Mouse (Mus musculus) lung, embryonic 15.5 days (tissue): ENCODE measurements around the gene Rptor. TPM values are rescaled to one million over a fixed set of nuclear protein-coding genes. Genes with fewer than 3 reads are reported as not detected.

Experiments
- ATAC-seq: fragments of 200-750 bp; cut with Nextera tagmentation; 2 replicates; pipeline ENCODE4 v1.8.0; 2017; ENCODE audit warnings: moderate number of reproducible peaks, borderline replicate concordance; ENCODE audit not compliant: low FRiP score, low TSS enrichment; ENCODE audit errors: extremely low read depth
- H3K27ac ChIP-seq: fragments of 300-500 bp; sonication (generic); 2 replicates; pipeline ENCODE4 v1.5.1; 2015; ENCODE audit warnings: moderate library complexity, mild to moderate bottlenecking, inconsistent platforms
- H3K27me3 ChIP-seq: fragments of 300-500 bp; sonication (generic); 2 replicates; pipeline ENCODE4 v1.6.1; 2015; ENCODE audit warnings: inconsistent platforms
- H3K36me3 ChIP-seq: fragments of 300-500 bp; sonication (generic); 2 replicates; pipeline ENCODE4 v1.6.1; 2015; ENCODE audit warnings: inconsistent platforms
- H3K4me1 ChIP-seq: fragments of 300-500 bp; sonication (generic); 2 replicates; pipeline ENCODE4 v1.6.1; 2015; ENCODE audit warnings: inconsistent platforms
- H3K4me2 ChIP-seq: fragments of 300-500 bp; sonication (generic); 2 replicates; pipeline ENCODE4 v1.6.1; 2015; ENCODE audit warnings: inconsistent platforms, mild to moderate bottlenecking, moderate library complexity
- H3K4me3 ChIP-seq: fragments of 300-500 bp; sonication (generic); 2 replicates; pipeline ENCODE4 v1.5.1; 2015; ENCODE audit warnings: mild to moderate bottlenecking, inconsistent platforms
- H3K9ac ChIP-seq: fragments of 300-500 bp; sonication (generic); 2 replicates; pipeline ENCODE4 v1.6.1; 2015; ENCODE audit warnings: inconsistent platforms
- H3K9me3 ChIP-seq: fragments of 300-500 bp; sonication (generic); 2 replicates; pipeline ENCODE4 v1.6.1; 2016; ENCODE audit warnings: inconsistent platforms
- WGBS: fragments of 180-500 bp; shearing (Covaris S2); methylation state at CpG from one replicate; pipeline ENCODE4 v1.1.7; 2015; 5-methylcytosine and 5-hydroxymethylcytosine counted together
- polyA plus RNA-seq: library from polyadenylated mRNA; unstranded; fragments of >200 nt; fragmentation: Nextera tagmentation; extraction: Ambion mirVana; gene quantifications from 2 replicates; pipeline ENCODE4 v1.2.1, GENCODE M21; 2015

Gene Rptor
- polyA plus RNA-seq, 1 experiment from 2014 or later, result 9.7 TPM

DNA sequence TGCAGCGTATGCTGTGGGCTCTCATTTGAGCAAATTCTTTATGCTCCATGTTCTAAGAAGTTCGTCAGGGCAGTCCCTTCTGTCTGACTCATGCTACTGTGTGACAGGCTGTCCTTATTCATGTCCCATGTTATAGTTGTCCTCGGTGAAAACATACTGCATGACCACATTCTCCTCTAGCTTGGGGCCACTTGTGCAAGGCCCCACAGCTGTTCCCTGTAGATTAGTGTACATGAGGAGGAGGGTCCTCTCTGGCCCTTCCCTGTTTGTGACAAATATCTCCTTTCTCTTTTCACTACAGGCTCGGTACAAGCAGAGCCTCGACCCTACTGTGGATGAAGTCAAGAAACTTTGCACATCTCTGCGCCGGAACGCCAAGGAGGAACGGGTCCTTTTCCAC is 122.0 kb downstream of the Rptor start:
- Histone ChIP-seq H3K4me2 (no peak overlapping the region), H3K9me3 (no peaks in the 10 kb centered on the region), H3K36me3 (no peaks in the 10 kb centered on the region), H3K4me1 (peaks cover 15% of the 10 kb centered on the region), H3K27ac (no peak overlapping the region), H3K27me3 (no peaks in the 10 kb centered on the region), H3K4me3 (no peak overlapping the region), H3K9ac (no peak overlapping the region)
- WGBS, result 84% methylated on average over 9 of the region's 9 CpGs
- ATAC-seq, result no peak

DNA sequence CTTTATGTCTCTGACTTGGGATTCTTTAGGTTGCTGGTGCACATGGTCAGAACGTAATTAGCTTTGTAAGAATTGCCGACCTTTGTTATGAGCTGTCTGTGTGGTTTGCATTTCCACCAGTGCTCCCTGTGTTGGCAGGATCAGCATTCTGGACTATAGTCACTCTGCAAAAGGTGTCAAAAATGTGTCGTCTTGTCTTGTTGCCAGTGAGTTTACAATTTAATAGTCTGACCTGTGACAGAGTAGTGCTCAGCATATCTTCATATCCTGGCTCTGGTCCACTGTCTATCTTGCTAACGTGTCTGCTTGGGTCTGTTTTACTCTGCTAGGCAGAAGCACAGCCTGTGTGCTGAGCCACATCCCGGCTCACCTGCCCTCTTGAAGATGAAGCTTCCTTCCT is 128.7 kb downstream of the Rptor start:
- Histone ChIP-seq H3K27me3 (no peaks in the 10 kb centered on the region), H3K4me2 (no peak overlapping the region), H3K9ac (no peak overlapping the region), H3K36me3 (no peaks in the 10 kb centered on the region), H3K27ac (no peak overlapping the region), H3K4me1 (peaks cover 3% of the 10 kb centered on the region; the same call in 1 of the 2 replicates), H3K4me3 (no peak overlapping the region), H3K9me3 (no peaks in the 10 kb centered on the region)
- WGBS, result 45% methylated on average over 5 of the region's 5 CpGs
- no peak for ATAC-seq

DNA sequence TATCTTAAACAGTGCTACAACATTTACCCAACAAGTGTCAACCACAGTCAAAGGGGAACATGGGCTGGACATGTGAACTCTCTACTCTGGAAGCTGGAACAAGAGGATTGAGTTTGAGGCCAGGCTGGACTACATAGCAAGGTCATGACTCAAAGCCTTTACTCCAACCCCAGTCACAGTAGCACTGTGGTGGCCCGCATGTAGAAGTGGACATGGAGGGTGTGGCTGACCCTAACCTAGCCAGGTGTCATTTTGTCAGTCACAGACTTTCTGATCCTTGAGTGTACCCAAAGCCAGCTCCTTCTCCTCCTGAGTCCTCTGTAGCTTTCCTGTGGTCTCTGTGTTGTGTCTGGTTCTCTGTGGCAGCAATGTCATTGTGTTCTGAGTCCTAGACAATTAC is 129.7 kb downstream of the Rptor start:
- peaks cover 3% of the 10 kb centered on the region; the same call in 1 of the 2 replicates for H3K4me1 ChIP-seq
- H3K36me3 ChIP-seq, result no peaks in the 10 kb centered on the region
- ATAC-seq, result no peak
- no peaks in the 10 kb centered on the region for H3K27me3 ChIP-seq
- WGBS, result 61% methylated on average over 1 of the region's 1 CpGs
- H3K4me2 ChIP-seq, result no peak overlapping the region
- no peak overlapping the region for H3K27ac ChIP-seq
- no peak overlapping the region for H3K9ac ChIP-seq
- H3K9me3 ChIP-seq, result no peaks in the 10 kb centered on the region
- H3K4me3 ChIP-seq, result no peak overlapping the region

GRCm38 (mm10) chr11:119732961-119733656 is 130.4 kb downstream of the Rptor start:
- no peak overlapping the region for H3K4me3 ChIP-seq
- H3K4me1 ChIP-seq, result peaks cover 3% of the 10 kb centered on the region; the same call in 1 of the 2 replicates
- ATAC-seq, result no peak
- no peak overlapping the region for H3K27ac ChIP-seq
- 25% methylated on average over 4 of the region's 4 CpGs for WGBS
- H3K9ac ChIP-seq, result no peak overlapping the region
- no peaks in the 10 kb centered on the region for H3K9me3 ChIP-seq
- H3K4me2 ChIP-seq, result no peak overlapping the region
- no peaks in the 10 kb centered on the region for H3K27me3 ChIP-seq
- no peaks in the 10 kb centered on the region for H3K36me3 ChIP-seq

DNA sequence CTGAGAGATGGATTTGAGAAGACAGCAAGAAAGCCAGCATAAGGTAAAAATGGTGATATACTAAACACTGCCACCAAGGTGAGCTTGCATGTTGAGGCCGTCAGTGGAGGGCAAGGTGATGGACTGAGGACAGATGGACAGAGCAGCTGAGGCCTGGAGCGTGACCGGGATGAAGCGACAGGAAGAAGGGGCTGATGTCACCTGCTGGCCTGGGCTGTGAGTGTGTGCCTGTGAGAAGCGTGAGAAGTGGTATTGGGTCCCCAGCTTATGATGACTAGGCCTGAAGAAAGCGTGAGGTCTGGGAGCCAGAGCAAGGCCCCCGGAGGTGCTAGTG is 130.9 kb downstream of the Rptor start:
- H3K27ac ChIP-seq, result no peak overlapping the region
- H3K9me3 ChIP-seq, result no peaks in the 10 kb centered on the region
- H3K36me3 ChIP-seq, result no peaks in the 10 kb centered on the region
- 92% methylated on average over 7 of the region's 7 CpGs for WGBS
- no peak overlapping the region for H3K9ac ChIP-seq
- no peak overlapping the region for H3K4me3 ChIP-seq
- peaks cover 3% of the 10 kb centered on the region; the same call in 1 of the 2 replicates for H3K4me1 ChIP-seq
- H3K4me2 ChIP-seq, result no peak overlapping the region
- ATAC-seq, result no peak
- H3K27me3 ChIP-seq, result no peaks in the 10 kb centered on the region

DNA sequence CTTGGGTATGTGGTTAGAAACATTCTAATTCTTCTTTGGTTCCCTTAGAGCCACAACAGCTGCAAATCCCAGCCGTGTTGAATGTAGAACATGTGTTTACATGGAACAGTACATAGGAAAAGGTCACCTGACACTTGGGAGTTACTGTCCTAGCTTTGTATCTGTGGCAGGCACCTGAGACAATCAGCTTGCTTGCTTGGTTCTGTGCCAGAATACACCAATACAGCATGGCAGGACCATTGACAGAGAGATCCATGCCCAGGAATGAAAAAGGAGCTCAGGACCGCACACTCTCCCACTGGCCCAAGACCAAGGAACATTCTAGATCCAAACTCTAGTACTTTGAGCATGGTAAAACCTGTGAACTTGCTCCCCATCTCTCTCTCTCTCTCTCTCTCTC is 132.4 kb downstream of the Rptor start:
- H3K27me3 ChIP-seq, result no peaks in the 10 kb centered on the region
- ATAC-seq, result no peak
- no peak overlapping the region for H3K4me2 ChIP-seq
- no peaks in the 10 kb centered on the region for H3K9me3 ChIP-seq
- no peaks in the 10 kb centered on the region for H3K36me3 ChIP-seq
- H3K4me1 ChIP-seq, result peaks cover 3% of the 10 kb centered on the region; the same call in 1 of the 2 replicates
- 82% methylated on average over 2 of the region's 2 CpGs for WGBS
- no peak overlapping the region for H3K9ac ChIP-seq
- H3K27ac ChIP-seq, result no peak overlapping the region
- no peak overlapping the region for H3K4me3 ChIP-seq

DNA sequence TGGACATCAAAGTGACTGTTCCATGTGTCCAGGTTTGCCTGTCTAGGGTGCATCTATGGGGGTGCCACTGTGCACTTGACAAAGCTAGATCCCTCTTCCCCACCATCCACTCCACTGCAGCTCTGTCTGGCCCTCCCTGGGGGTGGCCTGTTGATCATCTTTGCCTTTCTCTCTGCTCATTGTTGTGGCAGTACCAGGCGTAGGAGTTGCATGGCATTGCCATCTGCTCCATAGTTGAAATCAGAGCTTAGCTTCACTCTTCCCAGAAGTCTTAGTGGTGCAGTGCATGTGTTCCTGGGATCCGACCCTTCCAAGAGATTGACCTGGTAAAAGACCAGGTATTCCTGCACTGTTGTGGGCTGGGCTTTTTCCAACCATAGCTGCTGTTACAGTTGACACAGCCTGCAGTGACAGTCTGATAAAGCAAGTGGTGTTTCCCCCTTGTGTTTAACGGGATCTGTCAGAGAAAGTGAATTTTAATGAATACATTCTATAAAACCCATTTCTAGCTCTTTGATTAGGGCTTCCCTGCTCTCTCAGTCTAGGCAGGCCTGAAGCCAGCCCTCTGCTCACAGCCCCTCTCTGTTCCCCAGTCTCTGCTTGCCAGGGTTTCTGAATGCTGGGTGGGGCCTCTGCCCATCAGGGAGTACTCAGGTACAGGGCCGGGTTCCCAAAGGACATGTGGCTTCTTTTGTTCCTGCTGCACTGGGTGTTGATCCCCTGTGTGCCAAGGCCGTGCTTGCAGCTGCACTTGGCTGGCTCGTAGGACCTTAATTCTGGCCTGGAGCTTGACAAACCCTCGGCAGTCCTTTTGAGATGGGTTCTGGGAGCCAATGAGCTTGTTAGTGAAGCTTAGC is 136.5 kb downstream of the Rptor start:
- WGBS, result 75% methylated on average over 7 of the region's 7 CpGs
- no peak overlapping the region for H3K9ac ChIP-seq
- no peak overlapping the region for H3K4me3 ChIP-seq
- no peaks in the 10 kb centered on the region for H3K9me3 ChIP-seq
- no peak overlapping the region for H3K27ac ChIP-seq
- H3K27me3 ChIP-seq, result no peaks in the 10 kb centered on the region
- no peaks in the 10 kb centered on the region for H3K36me3 ChIP-seq
- ATAC-seq, result no peak
- H3K4me1 ChIP-seq, result no peaks in the 10 kb centered on the region
- H3K4me2 ChIP-seq, result no peak overlapping the region

GRCm38 (mm10) chr11:119741401-119741800 is 138.7 kb downstream of the Rptor start:
- 74% methylated on average over 1 of the region's 1 CpGs for WGBS
- no peak overlapping the region for H3K9ac ChIP-seq
- H3K4me3 ChIP-seq, result no peak overlapping the region
- no peaks in the 10 kb centered on the region for H3K4me1 ChIP-seq
- H3K36me3 ChIP-seq, result no peaks in the 10 kb centered on the region
- no peak for ATAC-seq
- H3K27me3 ChIP-seq, result no peaks in the 10 kb centered on the region
- H3K4me2 ChIP-seq, result no peak overlapping the region
- no peak overlapping the region for H3K27ac ChIP-seq
- H3K9me3 ChIP-seq, result no peaks in the 10 kb centered on the region

DNA sequence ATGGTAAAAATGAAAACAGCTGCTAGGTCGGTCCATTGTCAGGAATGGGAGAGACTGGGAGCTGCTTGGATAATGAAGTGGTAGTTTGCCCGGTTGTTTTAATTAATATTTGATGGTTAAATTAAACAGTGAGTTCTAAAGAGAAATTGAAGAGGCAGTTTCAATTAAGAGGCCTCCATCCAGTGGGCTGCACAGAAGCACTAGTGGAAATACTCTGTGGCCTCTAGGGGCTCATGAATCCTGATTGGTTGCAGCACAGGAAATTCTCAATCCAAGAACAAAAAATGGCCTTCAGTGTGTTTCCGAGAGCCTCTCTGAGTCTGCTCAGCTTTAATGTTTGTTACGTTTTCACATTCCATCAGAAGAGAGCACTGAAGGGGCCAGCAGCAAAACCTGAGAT is 141.7 kb downstream of the Rptor start:
- no peak overlapping the region for H3K4me2 ChIP-seq
- no peaks in the 10 kb centered on the region for H3K36me3 ChIP-seq
- 72% methylated on average over 4 of the region's 4 CpGs for WGBS
- H3K9ac ChIP-seq, result no peak overlapping the region
- H3K27me3 ChIP-seq, result no peaks in the 10 kb centered on the region
- H3K9me3 ChIP-seq, result no peaks in the 10 kb centered on the region
- no peaks in the 10 kb centered on the region for H3K4me1 ChIP-seq
- H3K27ac ChIP-seq, result no peak overlapping the region
- ATAC-seq, result no peak
- H3K4me3 ChIP-seq, result no peak overlapping the region

GRCm38 (mm10) chr11:119745333-119745732 is 142.6 kb downstream of the Rptor start:
- WGBS, result 88% methylated on average over 7 of the region's 7 CpGs
- no peaks in the 10 kb centered on the region for H3K27me3 ChIP-seq
- no peak for ATAC-seq

DNA sequence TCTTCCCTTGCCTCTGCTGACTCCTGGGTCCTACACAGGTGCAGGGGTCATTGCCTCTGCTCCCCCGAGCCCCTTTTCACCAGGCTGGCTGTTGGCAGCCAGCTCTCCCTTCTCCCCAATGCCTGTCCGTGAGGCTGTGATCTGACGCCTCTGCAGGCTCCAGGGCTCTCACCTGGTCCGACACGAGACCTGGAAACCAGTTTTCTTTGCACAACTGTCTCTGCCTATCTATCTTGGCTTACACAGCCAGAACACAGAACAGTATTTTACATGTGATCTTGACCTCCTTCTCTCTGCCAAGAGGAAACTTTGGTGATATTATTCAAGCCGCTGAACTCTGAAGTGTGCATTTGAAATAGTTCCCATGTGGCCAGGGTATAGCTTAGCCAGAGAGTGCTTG is 151.8 kb downstream of the Rptor start:
- H3K4me2 ChIP-seq, result no peak overlapping the region
- H3K27ac ChIP-seq, result no peak overlapping the region
- H3K27me3 ChIP-seq, result no peaks in the 10 kb centered on the region
- H3K4me1 ChIP-seq, result no peaks in the 10 kb centered on the region
- WGBS, result 79% methylated on average over 6 of the region's 6 CpGs
- no peak overlapping the region for H3K4me3 ChIP-seq
- no peaks in the 10 kb centered on the region for H3K9me3 ChIP-seq
- no peaks in the 10 kb centered on the region for H3K36me3 ChIP-seq
- H3K9ac ChIP-seq, result no peak overlapping the region
- no peak for ATAC-seq

More at GRCm38 (mm10) chr11:119745333-119745732, 142.6 kb downstream of the Rptor start:
- H3K9me3 ChIP-seq, result no peaks in the 10 kb centered on the region
- no peaks in the 10 kb centered on the region for H3K36me3 ChIP-seq
- H3K27ac ChIP-seq, result no peak overlapping the region
- H3K4me2 ChIP-seq, result no peak overlapping the region
- H3K4me3 ChIP-seq, result no peak overlapping the region
- no peak overlapping the region for H3K9ac ChIP-seq
- H3K4me1 ChIP-seq, result no peaks in the 10 kb centered on the region

GRCm38 (mm10) chr11:119758214-119758613 is 155.5 kb downstream of the Rptor start:
- Histone ChIP-seq H3K4me2 (no peak overlapping the region), H3K27ac (no peak overlapping the region), H3K9me3 (no peaks in the 10 kb centered on the region), H3K4me1 (no peaks in the 10 kb centered on the region), H3K27me3 (no peaks in the 10 kb centered on the region), H3K4me3 (no peak overlapping the region), H3K36me3 (no peaks in the 10 kb centered on the region), H3K9ac (no peak overlapping the region)
- ATAC-seq, result no peak
- WGBS, result 86% methylated on average over 5 of the region's 5 CpGs
